In the genomic region with DNA sequence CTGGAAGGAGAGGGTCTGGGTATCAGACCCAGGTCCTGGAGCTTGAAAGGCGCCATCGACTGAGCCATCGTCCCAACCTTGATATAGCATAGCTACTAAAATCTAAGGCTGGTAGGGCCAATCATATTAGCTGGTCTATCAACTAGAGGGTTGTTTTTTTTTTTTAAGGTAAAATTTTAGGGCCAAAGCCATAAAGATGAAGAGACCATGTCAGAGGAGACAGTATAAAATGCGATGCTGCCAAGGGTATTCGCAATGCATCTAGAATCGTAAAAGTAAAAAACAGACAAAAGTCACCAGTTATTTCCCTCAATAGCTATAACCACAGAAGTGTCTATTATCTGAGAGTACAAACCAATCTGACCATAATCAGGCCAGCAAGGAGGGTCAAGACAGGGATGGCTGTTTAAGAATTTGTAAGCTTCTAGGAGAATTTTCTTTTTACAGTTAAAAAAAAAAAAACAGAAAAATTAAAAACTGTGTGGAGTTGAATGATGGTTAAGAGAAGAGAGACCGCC, we compare ENCODE assay signal across 22 mouse cellular contexts. TPM values are rescaled to one million over a fixed set of nuclear protein-coding genes. Genes with fewer than 3 reads are reported as not detected.
DNase-seq lines count a peak whose midpoint lies in the region; ATAC-seq lines count a peak whose summit lies in the region.
"Had no signal": no experiment of that assay in that cellular context is flagged by ENCODE, and none has a peak within 500 bp of the region (broad histone marks: within the 10 kb centered on the region; RNA-seq: fewer than 3 reads in every experiment).

No protein-coding gene starts in this region.

- peaks cover 23% of the 10 kb centered on the region for H3K36me3 ChIP-seq in midbrain, embryonic 11.5 days (ENCODE audit: control insufficient read depth, insufficient read depth, low read length)
- H3K36me3 ChIP-seq in midbrain, embryonic 14.5 days (ENCODE audit: control insufficient read depth, insufficient read depth, low read length): peaks cover 57% of the 10 kb centered on the region

- no peaks in the 10 kb centered on the region for H3K4me1 ChIP-seq in midbrain, embryonic 11.5 days (ENCODE audit: control insufficient read depth, insufficient read depth, low read length)
- H3K4me1 ChIP-seq in midbrain, embryonic 14.5 days (ENCODE audit: control insufficient read depth, insufficient read depth, low read length): no peaks in the 10 kb centered on the region

- no peaks in the 10 kb centered on the region for H3K9me3 ChIP-seq in midbrain, embryonic 11.5 days (ENCODE audit: control insufficient read depth, low read length)
- no peaks in the 10 kb centered on the region for H3K9me3 ChIP-seq in midbrain, embryonic 14.5 days (ENCODE audit: control insufficient read depth, low read length)

- ATAC-seq in midbrain, embryonic 11.5 days (ENCODE audit: low FRiP score): no peak
- ATAC-seq in midbrain, embryonic 14.5 days (ENCODE audit: low FRiP score, low TSS enrichment): no peak
- ATAC-seq in megakaryocyte, adult 5-6 weeks (ENCODE audit: poor library complexity, severe bottlenecking): no peak
- ATAC-seq: activated CD4-positive, CD25-positive, alpha-beta regulatory T cell, adult 4 months; CD4-positive, CD25-positive, alpha-beta regulatory T cell, adult 4 months; Patski had no signal

- H3K9ac ChIP-seq in midbrain, embryonic 11.5 days (ENCODE audit: low read length): no peak overlapping the region
- H3K9ac ChIP-seq in midbrain, embryonic 14.5 days (replicated peaks; ENCODE audit: low read length): no peak overlapping the region

- no peak overlapping the region for H3K27ac ChIP-seq in midbrain, embryonic 11.5 days (ENCODE audit: low read depth, low read length)
- H3K27ac ChIP-seq in midbrain, embryonic 14.5 days (replicated peaks; ENCODE audit: low read depth, low read length): no peak overlapping the region

- no peak overlapping the region for H3K4me2 ChIP-seq in midbrain, embryonic 11.5 days
- H3K4me2 ChIP-seq in midbrain, embryonic 14.5 days (ENCODE audit: low read length): no peak overlapping the region

- H3K27me3 ChIP-seq in midbrain, embryonic 11.5 days (ENCODE audit: control insufficient read depth, insufficient read depth, low read length): no peaks in the 10 kb centered on the region
- no peaks in the 10 kb centered on the region for H3K27me3 ChIP-seq in midbrain, embryonic 14.5 days (ENCODE audit: control insufficient read depth, insufficient read depth, low read length)
- H3K27me3 ChIP-seq: CH12.LX, Patski had no signal

- peak; percentile 64 for DNase-seq in midbrain, embryonic 11.5 days (ENCODE audit: low spot score, missing footprints)
- no peak for DNase-seq in midbrain, embryonic 14.5 days
- DNase-seq in 3T3-L1 (ENCODE audit: low read depth, low spot score) (peak; percentile 91), adipocyte (ENCODE audit: low spot score) (peak; percentile 95)
- no peak for DNase-seq in layer of hippocampus, adult 11-12 months (ENCODE audit: low spot score)
- DNase-seq: adrenal gland, adult 2 months; adrenal gland, adult 8-10 months; adrenal gland, postnatal 10 days; adrenal gland, postnatal 14 days; adrenal gland, postnatal 25 days; adrenal gland, postnatal 36 days; B cell, adult 2 months; cerebellum, adult 11 months; cerebellum, adult 11-12 months; cerebellum, adult 18-20 months; cerebellum, adult 2 months; cerebellum, adult 8-10 months had no signal

- 97% methylated on average over 7 of the region's 7 CpGs for WGBS in midbrain, embryonic 11.5 days
- WGBS in midbrain, embryonic 14.5 days: 98% methylated on average over 7 of the region's 7 CpGs

- no peak overlapping the region for H3K4me3 ChIP-seq in midbrain, embryonic 11.5 days (ENCODE audit: low read depth, low read length)
- H3K4me3 ChIP-seq in midbrain, embryonic 14.5 days (replicated peaks; ENCODE audit: low read depth, low read length): no peak overlapping the region

RNA-seq across cellular contexts. Expression of a gene that starts 6.2 kb away (rescaled TPM):
- 21.4 TPM in 2 replicates for polyA plus RNA-seq in midbrain, embryonic 11.5 days (2014; fragmentation: Nextera tagmentation; extraction: Ambion mirVana)
- polyA plus RNA-seq in midbrain, embryonic 14.5 days (2014; fragmentation: Nextera tagmentation; extraction: Ambion mirVana): 22.5 and 26.5 TPM in 2 replicates
- 4.2 and 5.3 TPM in 2 replicates for total RNA-seq in megakaryocyte, adult 5-6 weeks (2015)
- 5.3 and 7.8 TPM in 2 replicates for total RNA-seq in megakaryocyte, adult 5-6 weeks (2017)

RNA-seq across cellular contexts. Expression of a gene that starts 40.1 kb away (rescaled TPM):
- 95.1 and 99.0 TPM in 2 replicates for polyA plus RNA-seq in midbrain, embryonic 11.5 days (2014; fragmentation: Nextera tagmentation; extraction: Ambion mirVana)
- 29.0 and 45.2 TPM in 2 replicates for polyA plus RNA-seq in midbrain, embryonic 14.5 days (2014; fragmentation: Nextera tagmentation; extraction: Ambion mirVana)
- total RNA-seq in megakaryocyte, adult 5-6 weeks (2015): 50.3 and 50.9 TPM in 2 replicates
- 57.7 and 68.7 TPM in 2 replicates for total RNA-seq in megakaryocyte, adult 5-6 weeks (2017)

RNA-seq across cellular contexts. Expression of a gene that starts 41.8 kb away (rescaled TPM):
- 67.5 and 74.3 TPM in 2 replicates for polyA plus RNA-seq in midbrain, embryonic 11.5 days (2014; fragmentation: Nextera tagmentation; extraction: Ambion mirVana)
- polyA plus RNA-seq in midbrain, embryonic 14.5 days (2014; fragmentation: Nextera tagmentation; extraction: Ambion mirVana): 49.0 and 57.3 TPM in 2 replicates
- total RNA-seq in megakaryocyte, adult 5-6 weeks (2015): 86.3 and 89.1 TPM in 2 replicates
- 80.3 and 117 TPM in 2 replicates for total RNA-seq in megakaryocyte, adult 5-6 weeks (2017)

Comparison
In these comparisons a context has a peak if more than half of its experiments do, and no peak if none do; other contexts are left out.
1. DNase-seq: peak in midbrain, embryonic 11.5 days (single experiment), 3T3-L1 (single experiment) and adipocyte (single experiment); none in midbrain, embryonic 14.5 days (single experiment) and layer of hippocampus, adult 11-12 months (single experiment).